Mouse (Mus musculus) C2C12 (cell line): ENCODE results near the gene Fnip2.

Experiments used
- CEBPB ChIP-seq: IDR thresholded peaks from one replicate; pipeline ENCODE4 v1.6.1; 2011; ENCODE audit warnings: low read depth, mild to moderate bottlenecking, control low read depth, moderate library complexity
- CTCF ChIP-seq: IDR thresholded peaks from one replicate; pipeline ENCODE4 v1.5.1; 2011; ENCODE audit not compliant: control insufficient read depth, insufficient read depth, insufficient read length
- FOSL1 ChIP-seq: IDR thresholded peaks from one replicate; pipeline ENCODE4 v1.8.0; 2011; ENCODE audit warnings: mild to moderate bottlenecking, low read length; ENCODE audit not compliant: poor library complexity, insufficient read depth, severe bottlenecking
- MAX ChIP-seq: IDR thresholded peaks from one replicate; pipeline ENCODE4 v1.6.1; 2011; ENCODE audit warnings: mild to moderate bottlenecking, control low read depth
- MYOD1 ChIP-seq: IDR thresholded peaks from one replicate; pipeline ENCODE4 v1.6.1; 2011; ENCODE audit warnings: low read depth; ENCODE audit not compliant: control insufficient read depth, insufficient read length
- USF1 ChIP-seq: IDR thresholded peaks from one replicate; pipeline ENCODE4 v1.6.1; 2011; ENCODE audit warnings: low read depth, mild to moderate bottlenecking, control low read depth, moderate library complexity

GRCm38 (mm10) chr3:79527921-79528320 lies 39.7 kb downstream of the Fnip2 start:
- no peak for TF ChIP-seq CTCF
- no peak for TF ChIP-seq USF1
- no peak for TF ChIP-seq MYOD1
- no peak for TF ChIP-seq MAX
- no peak for TF ChIP-seq FOSL1
- TF ChIP-seq CEBPB = no peak
